Mouse (Mus musculus) heart, postnatal 0 days (tissue): ENCODE results near the gene Nt5c2.
"Not testable (repeated sequence)": the region's sequence is repeated elsewhere in the genome, so short reads cannot be mapped to it uniquely, and the experiment has no call there.

Experiments
- CTCF ChIP-seq: IDR thresholded peaks from 2 replicates; pipeline ENCODE4 v1.5.1; 2016; ENCODE audit warnings: antibody characterized with exemption, control low read depth, low read depth
- EP300 ChIP-seq: IDR thresholded peaks from 2 replicates; pipeline ENCODE4 v1.6.1; 2016; ENCODE audit warnings: antibody characterized with exemption, low read depth

DNA sequence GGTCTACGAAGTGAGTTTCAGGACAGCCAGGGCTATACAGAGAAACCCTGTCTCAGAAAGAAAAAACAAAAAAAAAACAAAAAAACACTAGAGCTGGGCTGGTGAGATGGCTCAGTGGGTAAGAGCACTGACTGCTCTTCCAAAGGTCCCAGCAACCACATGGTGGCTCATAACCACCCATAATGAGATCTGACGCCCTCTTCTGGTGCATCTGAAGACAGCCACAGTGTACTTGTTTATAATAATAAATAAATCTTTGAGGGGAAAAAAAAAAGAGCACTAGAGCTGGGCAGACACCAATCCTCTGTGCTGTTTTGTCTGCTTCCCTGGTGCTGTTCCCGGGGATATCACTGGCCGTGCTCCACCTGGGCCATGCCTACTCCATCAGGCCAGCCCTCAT, 22.6 kb downstream of the Nt5c2 start:
- TF ChIP-seq CTCF, EP300: not testable (repeated sequence)
